Mouse (Mus musculus): Measurements from ENCODE around the gene Sncb. TPM values are rescaled to one million over a fixed set of nuclear protein-coding genes. Genes with fewer than 3 reads are reported as not detected.

Gene Sncb
- polyA plus RNA-seq, 1 experiment from 2014 or later, result 0.52 TPM

DNA sequence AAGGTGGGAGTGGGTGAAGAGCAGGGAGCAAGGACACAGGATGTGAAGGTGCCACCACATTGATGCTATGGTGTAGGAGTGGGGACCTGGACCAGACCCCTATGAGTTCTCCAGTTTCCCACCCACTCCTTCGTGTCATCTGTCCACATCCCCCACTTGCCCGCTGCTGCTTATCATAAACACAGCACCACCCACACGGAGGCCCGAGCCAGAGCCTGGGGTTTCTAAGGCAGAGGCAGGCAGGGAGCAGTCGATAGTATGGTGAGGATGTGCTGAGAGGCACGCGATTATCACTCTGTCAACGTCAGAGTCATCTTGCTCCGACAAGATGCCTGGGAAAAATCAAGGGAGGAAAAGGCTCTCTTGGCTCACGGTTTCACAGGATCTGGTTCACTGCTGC lies 32.3 kb upstream of the Sncb start:
- Histone ChIP-seq H3K4me3 (replicated peaks; ENCODE audit: low read length) (no peak overlapping the region), H3K36me3 (ENCODE audit: control insufficient read depth, insufficient read depth, low read length) (no peaks in the 10 kb centered on the region), H3K27ac (ENCODE audit: low read length) (no peak overlapping the region), H3K27me3 (ENCODE audit: control insufficient read depth, insufficient read depth, low read length) (no peaks in the 10 kb centered on the region), H3K4me2 (ENCODE audit: low read depth, low read length) (no peak overlapping the region), H3K9me3 (replicated peaks; ENCODE audit: control insufficient read depth, low read length) (no peaks in the 10 kb centered on the region), H3K4me1 (ENCODE audit: control insufficient read depth, insufficient read depth, low read length) (no peaks in the 10 kb centered on the region), H3K9ac (ENCODE audit: low read length) (no peak overlapping the region)
- no peak for ATAC-seq (ENCODE audit: insufficient read depth, low FRiP score)
- 65% methylated on average over 10 of the region's 10 CpGs for WGBS

DNA sequence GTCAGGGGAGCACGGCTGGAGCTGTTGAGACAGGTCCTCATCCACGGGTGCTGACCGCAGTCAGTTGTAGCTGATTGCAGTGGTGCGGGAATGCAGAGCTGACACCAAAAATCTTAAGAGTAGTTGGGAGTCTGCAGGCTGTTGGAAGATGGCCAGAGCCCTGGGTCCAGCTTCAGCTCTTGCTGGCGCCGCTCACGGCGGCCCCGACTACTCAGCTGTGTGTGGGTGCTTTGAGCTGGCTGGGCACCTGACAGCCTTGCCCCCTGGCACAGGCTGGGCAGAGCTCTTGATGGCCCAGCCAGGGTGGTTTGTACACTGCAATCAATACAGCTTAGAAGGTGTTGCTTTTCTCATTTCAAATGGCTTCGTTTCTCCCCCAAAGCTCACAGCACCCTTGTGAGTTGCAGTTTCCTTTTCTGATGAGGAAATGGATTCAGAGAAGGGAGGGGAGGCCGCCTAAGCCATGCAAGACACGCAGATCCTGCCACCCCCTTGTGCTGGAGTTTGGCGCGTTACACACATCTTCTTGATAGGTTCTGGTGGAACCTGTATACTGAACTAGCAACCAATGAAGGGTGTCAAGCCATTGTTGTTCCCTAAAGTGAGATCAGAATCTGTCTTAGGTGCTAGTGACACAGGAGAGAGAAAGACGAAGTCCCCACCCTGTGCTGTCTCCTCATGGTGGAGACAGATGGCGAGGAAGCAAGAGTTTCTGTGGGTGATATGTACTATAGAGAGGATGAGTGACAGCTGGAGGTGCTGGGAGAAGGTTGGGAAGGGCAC lies 31.7 kb upstream of the Sncb start:
- Histone ChIP-seq H3K9me3 (replicated peaks; ENCODE audit: control insufficient read depth, low read length) (no peaks in the 10 kb centered on the region), H3K36me3 (ENCODE audit: control insufficient read depth, insufficient read depth, low read length) (no peaks in the 10 kb centered on the region)

DNA sequence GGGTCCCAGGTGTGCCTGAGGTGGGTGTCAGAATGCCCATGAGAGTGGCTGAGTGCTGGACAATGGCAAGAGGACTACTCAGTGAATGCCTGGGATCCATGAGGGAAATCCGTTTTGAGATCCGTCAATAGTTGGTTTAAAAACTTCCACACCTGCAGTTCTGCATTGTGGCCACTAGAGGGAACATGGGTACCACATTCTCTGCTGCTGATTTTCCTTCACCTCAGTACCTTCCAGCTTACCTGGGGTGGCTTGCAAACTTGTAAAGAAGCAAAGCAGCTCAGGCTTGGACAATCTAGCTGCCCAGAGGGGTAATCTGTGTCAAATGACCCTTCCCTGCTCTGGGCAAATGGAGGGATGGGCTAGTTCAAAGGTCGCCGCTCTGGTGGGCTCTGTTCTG lies 31.0 kb upstream of the Sncb start:
- no peak for ATAC-seq (ENCODE audit: insufficient read depth, low FRiP score)
- Histone ChIP-seq H3K4me1 (ENCODE audit: control insufficient read depth, insufficient read depth, low read length) (no peaks in the 10 kb centered on the region), H3K4me2 (ENCODE audit: low read depth, low read length) (no peak overlapping the region), H3K4me3 (replicated peaks; ENCODE audit: low read length) (no peak overlapping the region), H3K9me3 (replicated peaks; ENCODE audit: control insufficient read depth, low read length) (no peaks in the 10 kb centered on the region), H3K27me3 (ENCODE audit: control insufficient read depth, insufficient read depth, low read length) (no peaks in the 10 kb centered on the region), H3K27ac (ENCODE audit: low read length) (no peak overlapping the region), H3K9ac (ENCODE audit: low read length) (no peak overlapping the region), H3K36me3 (ENCODE audit: control insufficient read depth, insufficient read depth, low read length) (no peaks in the 10 kb centered on the region)
- 39% methylated on average over 4 of the region's 4 CpGs for WGBS

More for the DNA sequence above, 31.7 kb upstream of the Sncb start:
- ATAC-seq (ENCODE audit: insufficient read depth, low FRiP score), result no peak
- WGBS, result 81% methylated on average over 16 of the region's 16 CpGs
- Histone ChIP-seq H3K4me3 (replicated peaks; ENCODE audit: low read length) (no peak overlapping the region), H3K4me2 (ENCODE audit: low read depth, low read length) (no peak overlapping the region), H3K4me1 (ENCODE audit: control insufficient read depth, insufficient read depth, low read length) (no peaks in the 10 kb centered on the region), H3K27me3 (ENCODE audit: control insufficient read depth, insufficient read depth, low read length) (no peaks in the 10 kb centered on the region), H3K27ac (ENCODE audit: low read length) (no peak overlapping the region), H3K9ac (ENCODE audit: low read length) (no peak overlapping the region)

DNA sequence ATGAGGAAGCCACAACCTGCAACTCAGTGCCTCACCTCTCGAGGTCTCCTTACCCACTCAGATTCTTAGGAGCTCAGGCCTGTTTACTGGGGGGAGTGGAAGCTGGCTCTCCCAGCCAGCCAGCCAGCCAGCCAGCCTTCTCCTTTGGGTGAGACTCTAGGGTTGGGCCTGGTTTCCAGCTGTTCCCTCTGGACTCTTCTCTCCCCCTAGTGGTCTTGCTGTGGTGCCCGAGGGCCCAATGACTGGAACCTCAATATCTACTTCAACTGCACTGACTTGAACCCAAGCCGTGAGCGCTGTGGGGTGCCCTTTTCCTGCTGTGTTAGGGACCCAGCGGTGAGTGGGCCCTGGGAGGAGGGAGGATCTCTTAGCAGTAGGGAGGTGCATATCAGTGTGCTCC lies 28.4 kb upstream of the Sncb start:
- no peak overlapping the region for H3K4me3 ChIP-seq (replicated peaks; ENCODE audit: low read length)
- no peak overlapping the region for H3K9ac ChIP-seq (ENCODE audit: low read length)
- 37% methylated on average over 5 of the region's 5 CpGs for WGBS
- H3K36me3 ChIP-seq (ENCODE audit: control insufficient read depth, insufficient read depth, low read length), result no peaks in the 10 kb centered on the region
- no peak overlapping the region for H3K4me2 ChIP-seq (ENCODE audit: low read depth, low read length)
- no peaks in the 10 kb centered on the region for H3K9me3 ChIP-seq (replicated peaks; ENCODE audit: control insufficient read depth, low read length)
- H3K4me1 ChIP-seq (ENCODE audit: control insufficient read depth, insufficient read depth, low read length), result peaks cover 6% of the 10 kb centered on the region
- H3K27ac ChIP-seq (ENCODE audit: low read length), result no peak overlapping the region
- no peak for ATAC-seq (ENCODE audit: insufficient read depth, low FRiP score)
- H3K27me3 ChIP-seq (ENCODE audit: control insufficient read depth, insufficient read depth, low read length), result no peaks in the 10 kb centered on the region; the same call in none of the 2 replicates

DNA sequence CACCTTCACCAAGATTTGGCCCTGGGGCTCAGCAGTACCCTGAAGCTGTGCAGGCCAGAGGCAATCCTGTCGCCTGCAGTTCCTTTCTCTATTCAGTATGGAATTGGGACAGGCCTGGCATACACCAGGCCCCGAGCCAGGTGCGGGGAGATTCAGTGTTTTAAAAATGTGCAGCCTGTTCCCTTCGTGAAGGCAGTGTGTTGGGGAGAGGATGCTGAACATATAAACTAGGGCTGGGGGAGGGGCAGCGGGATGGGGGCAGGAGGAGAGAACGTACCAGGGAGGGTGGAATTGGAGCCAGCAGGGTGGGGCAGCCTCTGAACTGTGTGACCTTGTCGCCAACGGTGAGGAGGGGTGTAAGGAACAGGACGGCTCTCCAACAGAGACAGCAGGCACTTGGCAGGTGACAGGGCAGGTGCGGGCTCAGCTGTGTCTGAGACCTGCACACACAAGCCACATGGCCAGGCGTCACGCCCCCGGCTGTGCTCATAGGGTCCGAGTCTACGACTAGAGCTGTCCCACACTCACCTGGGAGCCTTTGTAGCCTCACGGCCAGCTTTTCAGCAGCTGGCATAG lies 27.7 kb upstream of the Sncb start:
- Histone ChIP-seq H3K27ac (ENCODE audit: low read length) (no peak overlapping the region), H3K9ac (ENCODE audit: low read length) (no peak overlapping the region), H3K4me2 (ENCODE audit: low read depth, low read length) (no peak overlapping the region), H3K9me3 (replicated peaks; ENCODE audit: control insufficient read depth, low read length) (no peaks in the 10 kb centered on the region), H3K27me3 (ENCODE audit: control insufficient read depth, insufficient read depth, low read length) (no peaks in the 10 kb centered on the region; the same call in none of the 2 replicates), H3K36me3 (ENCODE audit: control insufficient read depth, insufficient read depth, low read length) (no peaks in the 10 kb centered on the region), H3K4me3 (replicated peaks; ENCODE audit: low read length) (no peak overlapping the region), H3K4me1 (ENCODE audit: control insufficient read depth, insufficient read depth, low read length) (peaks cover 6% of the 10 kb centered on the region)
- ATAC-seq (ENCODE audit: insufficient read depth, low FRiP score), result no peak
- WGBS, result 66% methylated on average over 16 of the region's 16 CpGs

DNA sequence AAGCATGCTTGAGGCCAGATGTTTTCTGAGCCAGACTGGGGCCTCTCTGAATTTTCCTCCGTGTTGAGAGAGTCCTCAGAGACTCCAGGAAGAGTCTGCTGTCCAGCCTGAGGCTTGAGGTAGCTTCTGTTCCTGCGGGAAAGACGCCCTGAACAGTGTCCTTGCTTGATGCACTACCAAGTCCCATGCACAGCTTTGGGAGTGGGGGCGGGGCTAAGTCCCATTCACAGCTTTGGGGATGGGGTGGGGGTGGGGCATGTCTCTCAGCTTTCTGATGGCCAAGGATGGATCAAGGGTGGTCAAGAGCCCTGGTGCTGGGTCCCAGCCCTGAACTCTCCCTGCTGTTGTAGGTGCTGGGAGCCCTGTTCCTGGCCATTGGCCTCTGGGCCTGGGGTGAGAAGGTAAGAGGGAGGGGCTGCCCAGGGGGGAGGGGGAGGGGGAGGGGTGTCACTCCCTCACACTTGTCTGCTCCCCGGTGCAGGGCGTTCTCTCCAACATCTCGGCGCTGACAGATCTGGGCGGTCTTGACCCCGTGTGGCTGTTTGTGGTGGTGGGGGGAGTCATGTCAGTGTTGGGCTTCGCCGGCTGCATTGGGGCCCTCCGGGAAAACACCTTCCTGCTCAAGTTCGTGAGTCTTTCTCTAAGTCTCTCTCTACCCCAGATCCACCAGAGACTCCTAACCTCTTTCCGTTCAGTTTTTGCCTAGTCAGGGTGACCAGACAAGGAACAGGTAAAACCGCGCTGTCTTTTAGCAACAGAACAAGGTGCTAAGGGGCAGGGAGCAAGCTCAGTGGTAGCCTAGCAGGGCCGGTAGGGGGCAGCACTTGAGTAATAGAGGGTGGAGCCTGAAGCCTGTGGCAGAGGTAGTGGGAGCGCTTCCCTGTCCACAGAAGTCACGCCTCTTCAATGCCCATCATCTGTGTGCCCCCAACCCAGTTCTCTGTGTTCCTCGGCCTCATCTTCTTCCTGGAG lies 26.1 kb upstream of the Sncb start:
- Histone ChIP-seq H3K27me3 (ENCODE audit: control insufficient read depth, insufficient read depth, low read length) (no peaks in the 10 kb centered on the region; the same call in none of the 2 replicates), H3K27ac (ENCODE audit: low read length) (no peak overlapping the region), H3K4me1 (ENCODE audit: control insufficient read depth, insufficient read depth, low read length) (peaks cover 6% of the 10 kb centered on the region), H3K36me3 (ENCODE audit: control insufficient read depth, insufficient read depth, low read length) (no peaks in the 10 kb centered on the region), H3K9ac (ENCODE audit: low read length) (no peak overlapping the region), H3K4me2 (ENCODE audit: low read depth, low read length) (no peak overlapping the region), H3K4me3 (replicated peaks; ENCODE audit: low read length) (no peak overlapping the region), H3K9me3 (replicated peaks; ENCODE audit: control insufficient read depth, low read length) (no peaks in the 10 kb centered on the region)
- ATAC-seq (ENCODE audit: insufficient read depth, low FRiP score), result no peak
- 19% methylated on average over 21 of the region's 21 CpGs for WGBS

DNA sequence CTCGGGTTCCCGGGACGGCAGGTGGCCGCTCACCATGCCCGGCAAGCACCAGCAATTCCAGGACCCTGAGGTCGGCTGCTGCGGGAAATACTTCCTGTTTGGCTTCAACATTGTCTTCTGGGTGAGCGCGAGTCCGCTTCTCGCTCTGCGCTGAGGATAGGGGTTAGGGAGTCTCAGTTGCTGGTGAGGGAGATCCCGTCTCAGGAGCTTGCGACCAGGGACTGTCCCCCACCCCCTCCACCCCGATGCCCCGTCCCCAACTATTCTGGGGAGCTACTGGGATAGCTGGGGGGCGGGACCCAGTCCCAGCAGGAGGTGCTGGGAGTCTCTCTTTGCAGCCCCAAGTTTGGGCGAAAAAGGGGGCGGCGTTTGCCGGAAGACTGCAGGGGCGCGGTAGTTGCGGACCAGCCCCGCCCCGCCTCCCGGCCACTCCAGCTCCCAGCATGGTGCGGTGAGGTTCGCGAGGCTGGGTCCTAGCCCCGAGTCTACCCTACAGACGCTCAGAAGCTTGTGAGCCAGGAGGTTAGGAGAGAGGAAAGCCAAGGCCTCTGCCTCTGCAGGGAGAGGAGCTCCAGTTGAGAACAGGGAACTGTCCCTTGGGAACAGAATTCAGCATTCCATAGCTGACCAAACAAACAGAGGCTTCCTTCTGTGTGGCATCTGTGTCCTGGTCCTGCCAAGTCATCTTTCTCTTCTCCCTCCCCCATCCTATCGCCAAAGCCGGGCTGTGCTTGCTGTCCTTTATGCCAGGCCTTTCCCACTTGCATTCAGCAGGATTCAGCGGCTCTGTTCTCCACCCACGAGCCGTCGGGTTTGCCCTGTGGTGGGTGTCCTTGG lies 23.4 kb upstream of the Sncb start:
- WGBS, result 1% methylated on average over 38 of the region's 38 CpGs
- Histone ChIP-seq H3K9ac (ENCODE audit: low read length) (peak overlapping the region; percentile 73), H3K27me3 (ENCODE audit: control insufficient read depth, insufficient read depth, low read length) (no peaks in the 10 kb centered on the region; the same call in none of the 2 replicates), H3K9me3 (replicated peaks; ENCODE audit: control insufficient read depth, low read length) (no peaks in the 10 kb centered on the region), H3K4me3 (replicated peaks; ENCODE audit: low read length) (peak overlapping the region; percentile 68), H3K4me1 (ENCODE audit: control insufficient read depth, insufficient read depth, low read length) (peaks cover 6% of the 10 kb centered on the region), H3K27ac (ENCODE audit: low read length) (0 out of 2 replicates have a peak overlapping the region, but pooled peaks have one; percentile 19), H3K36me3 (ENCODE audit: control insufficient read depth, insufficient read depth, low read length) (no peaks in the 10 kb centered on the region), H3K4me2 (ENCODE audit: low read depth, low read length) (peak overlapping the region; percentile 99)
- ATAC-seq (ENCODE audit: insufficient read depth, low FRiP score), result peak; percentile 15; the same call in 1 of the 2 replicates

DNA sequence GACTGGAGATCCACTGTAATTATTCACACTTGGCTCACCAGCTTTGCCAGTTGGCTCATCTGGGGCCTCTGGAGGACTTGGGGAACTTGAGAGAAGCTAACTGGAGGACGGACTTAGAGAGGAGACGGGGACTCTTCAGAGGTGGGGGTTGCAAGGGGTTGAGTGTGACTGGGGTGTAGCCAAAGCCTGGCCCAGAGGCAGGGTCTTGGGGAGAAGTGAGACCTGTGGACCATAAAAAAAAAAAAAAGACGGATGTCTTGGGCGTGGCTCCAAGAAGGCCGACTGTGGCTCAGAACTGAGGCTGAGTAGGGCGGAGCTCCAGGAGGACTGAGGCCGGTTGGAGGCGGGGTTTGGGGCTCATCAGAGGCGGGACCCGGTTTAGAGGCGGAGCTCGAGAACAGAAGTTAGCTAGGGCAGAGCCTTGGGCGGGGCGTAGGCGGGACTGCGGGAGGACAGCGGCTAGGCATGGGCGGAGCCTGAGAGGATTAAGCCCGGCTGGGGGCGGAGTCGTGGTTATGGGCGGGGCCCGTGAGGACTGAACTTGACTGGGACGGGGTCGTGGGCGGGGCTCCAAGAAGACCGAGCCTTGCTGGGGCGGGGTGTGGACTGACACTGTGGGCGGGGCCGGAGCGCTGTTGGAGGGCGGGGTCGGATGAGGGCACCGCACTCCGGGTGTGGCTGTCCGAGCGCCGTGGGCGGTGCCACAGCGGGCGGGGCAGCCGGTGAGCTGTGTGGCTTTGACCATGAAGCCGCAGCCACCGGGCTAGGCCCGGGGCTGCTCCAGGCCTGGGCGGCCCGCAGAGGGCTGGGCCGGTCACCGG lies 22.6 kb upstream of the Sncb start, which contains the start of gene Tspan17:
TSS of gene Tspan17 (plus strand) at position 638 of the 821 bp plus-strand sequence.
- no peaks in the 10 kb centered on the region for H3K36me3 ChIP-seq (ENCODE audit: control insufficient read depth, insufficient read depth, low read length)
- peak within 1 kb of the TSS; percentile 99 for H3K4me2 ChIP-seq (ENCODE audit: low read depth, low read length)
- WGBS, result under 1% methylated on average over 48 of the region's 49 CpGs
- peak within 1 kb of the TSS; percentile 68 for H3K4me3 ChIP-seq (replicated peaks; ENCODE audit: low read length)
- 0 out of 2 replicates have a peak within 1 kb of the TSS, but pooled peaks have one; percentile 19 for H3K27ac ChIP-seq (ENCODE audit: low read length)
- peak within 1 kb of the TSS; percentile 73 for H3K9ac ChIP-seq (ENCODE audit: low read length)
- peaks cover 6% of the 10 kb centered on the region for H3K4me1 ChIP-seq (ENCODE audit: control insufficient read depth, insufficient read depth, low read length)
- peak; percentile 92 for ATAC-seq (ENCODE audit: insufficient read depth, low FRiP score)
- H3K27me3 ChIP-seq (ENCODE audit: control insufficient read depth, insufficient read depth, low read length), result no peaks in the 10 kb centered on the region; the same call in none of the 2 replicates
- no peaks in the 10 kb centered on the region for H3K9me3 ChIP-seq (replicated peaks; ENCODE audit: control insufficient read depth, low read length)

All from stomach, embryonic 16.5 days (tissue).